Mouse (Mus musculus): ENCODE measurements around the gene Poc1a.

- no peak for TF ChIP-seq CTCF (IDR thresholded peaks at IDR 0.05; ENCODE audit: low read depth, low read length)
- TF ChIP-seq TAL1 (conservative IDR thresholded peaks at IDR 0.05; ENCODE audit: low read depth, low read length), result no peak
- no peak for TF ChIP-seq GATA1 (IDR thresholded peaks at IDR 0.05; ENCODE audit: borderline replicate concordance, low read length)
- no peak for TF ChIP-seq GATA2 (IDR thresholded peaks at IDR 0.05; ENCODE audit: borderline replicate concordance, low read depth, low read length)
- no peak for TF ChIP-seq POLR2AphosphoS5 (IDR thresholded peaks at IDR 0.05; ENCODE audit: insufficient replicate concordance, low read depth, low read length)
Observed at GRCm38 (mm10) chr9:106337620-106338019, 56.8 kb downstream of the Poc1a start.

All from G1E (cell line).